Mouse (Mus musculus) layer of hippocampus, postnatal 36 days (tissue): ENCODE results near the gene Pdpn. TPM values are rescaled to one million over a fixed set of nuclear protein-coding genes. Genes with fewer than 3 reads are reported as not detected.

Experiments used
- DNase-seq, 2 experiments: peaks; one replicate each; pipeline ENCODE4 v3.0.0; 2022
- total RNA-seq, 2 experiments: library from RNA; stranded (reverse); gene quantifications; 2 replicates each; pipeline ENCODE4 v1.2.3; 2021

The Pdpn gene
- total RNA-seq, 2 experiments from 2014 or later, result 17.7 to 18.9 TPM

DNA sequence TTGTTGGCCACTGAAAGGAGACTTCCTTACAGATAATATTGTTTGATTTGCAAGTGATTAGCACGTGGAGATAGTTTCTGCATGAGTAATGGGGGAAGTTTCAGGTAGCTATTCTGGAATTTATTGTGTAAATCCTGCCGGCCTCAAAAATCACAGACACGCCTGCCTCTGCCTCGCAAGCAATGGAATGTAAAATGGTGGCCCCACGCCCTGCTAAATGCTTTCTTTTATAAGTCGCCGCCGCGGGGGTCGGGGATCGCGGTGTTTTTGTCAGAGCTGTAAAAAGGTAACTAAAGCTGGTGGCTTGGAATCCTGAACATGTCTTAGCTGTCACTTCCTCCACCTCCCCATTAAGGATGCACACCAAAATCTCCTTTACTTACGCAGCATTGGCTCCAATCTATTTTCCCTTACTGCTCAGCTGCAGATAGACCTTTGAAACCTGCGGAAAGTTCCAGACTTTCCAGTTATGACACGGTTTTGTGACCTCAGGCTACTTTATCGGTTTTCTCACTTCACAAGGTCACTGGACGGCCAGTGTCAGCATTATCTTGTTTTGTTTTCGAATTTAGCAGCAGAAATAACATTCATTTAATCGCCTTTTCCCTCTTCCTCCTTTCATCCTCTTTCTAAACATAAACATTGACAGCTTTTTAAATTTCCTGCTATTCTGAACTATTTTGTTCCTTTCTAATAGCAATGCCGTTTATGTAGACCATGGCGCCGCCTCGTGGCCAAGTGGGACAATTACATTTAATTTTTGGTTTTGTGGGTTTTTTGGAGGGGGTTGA is 60.9 kb downstream of the Pdpn start:
- DNase-seq, result peak; percentile 31 to 34

DNA sequence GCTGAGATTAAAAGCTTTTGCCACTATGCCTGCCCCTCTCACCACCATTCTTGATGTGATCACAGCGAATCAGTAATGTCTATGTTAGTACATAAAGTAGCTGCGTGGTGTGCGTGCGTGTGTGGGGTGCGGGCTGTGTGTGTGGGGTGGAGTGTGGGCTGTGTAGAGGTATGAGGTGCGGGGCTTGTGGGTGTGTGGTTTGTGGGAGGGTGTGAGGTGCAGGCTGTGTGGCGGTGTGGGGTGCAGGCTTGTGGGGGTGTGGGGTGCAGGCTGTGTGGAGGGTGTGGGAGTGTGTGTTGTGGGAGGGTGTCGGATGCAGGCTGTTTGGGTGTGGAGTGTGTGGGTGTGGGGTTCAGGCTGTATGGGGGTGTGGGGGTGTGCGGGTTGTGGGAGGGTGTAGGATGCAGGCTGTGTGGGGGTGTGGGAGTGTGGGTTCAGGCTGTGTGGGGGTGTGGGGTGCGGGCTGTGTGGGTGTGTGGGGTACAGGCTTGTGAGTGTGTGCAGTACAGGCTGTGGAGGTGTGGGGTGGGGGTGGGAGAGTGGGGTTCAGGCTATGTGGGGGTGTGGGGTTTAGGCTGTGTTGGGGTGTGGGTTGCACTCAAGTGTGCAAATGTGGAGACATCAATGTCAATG is 67.5 kb downstream of the Pdpn start:
- DNase-seq, result no peak

DNA sequence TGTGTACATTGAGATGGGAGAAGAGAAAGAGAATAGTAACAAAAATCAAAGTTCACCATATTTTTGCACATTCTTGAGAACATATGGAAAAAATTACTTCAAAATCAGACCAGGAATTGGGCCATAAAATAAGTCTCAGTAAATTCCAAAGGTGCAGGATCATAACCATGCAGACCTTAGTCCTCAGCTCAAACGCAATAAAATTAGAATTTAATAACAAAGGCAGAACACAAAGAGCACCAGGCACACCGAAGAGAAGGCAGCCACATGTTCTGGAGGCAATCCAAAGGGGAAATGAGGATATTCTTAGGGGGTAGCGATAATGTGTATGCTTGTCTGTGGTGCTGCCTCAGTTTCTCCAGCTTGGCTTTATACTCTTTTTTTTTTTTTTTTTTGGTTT is 68.3 kb downstream of the Pdpn start:
- DNase-seq, result no peak

DNA sequence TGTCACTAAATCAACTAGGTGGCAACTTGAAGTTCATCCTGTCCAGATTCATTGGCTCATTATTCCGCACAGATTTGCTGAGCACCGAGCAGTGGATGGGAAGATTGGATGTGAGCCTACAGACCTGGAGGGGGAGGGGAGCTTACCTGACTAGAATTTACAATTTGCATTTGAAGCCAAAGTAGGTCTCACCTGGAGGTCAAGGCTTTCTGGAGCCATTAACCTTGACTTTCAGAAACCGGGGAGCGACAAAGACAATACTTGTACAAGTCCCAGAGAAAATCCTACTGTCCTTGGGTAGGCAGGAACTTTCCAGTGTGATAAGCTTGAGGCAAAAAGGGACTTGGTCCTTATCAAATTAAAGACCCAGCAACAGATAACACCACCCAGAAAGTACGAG is 71.4 kb downstream of the Pdpn start:
- DNase-seq, result no peak

DNA sequence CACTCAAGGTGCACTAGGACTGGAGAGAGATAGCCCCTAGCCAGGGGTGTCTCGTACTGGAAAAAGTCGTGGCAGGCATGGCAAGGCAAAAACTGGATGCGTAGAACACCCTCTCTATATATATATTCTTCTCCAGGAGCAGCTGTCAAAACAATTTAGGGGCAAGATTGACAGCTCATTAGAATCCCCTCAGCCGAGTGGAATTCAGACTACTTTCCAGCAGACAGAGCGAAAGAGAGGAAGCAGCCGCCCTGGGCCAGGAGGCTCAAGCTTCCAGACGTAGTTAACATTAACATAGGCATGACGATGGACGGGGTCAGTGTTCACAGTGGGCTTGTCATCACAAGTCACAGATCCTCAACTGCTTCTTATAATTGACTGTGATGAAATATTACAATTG is 73.5 kb downstream of the Pdpn start:
- no peak for DNase-seq

DNA sequence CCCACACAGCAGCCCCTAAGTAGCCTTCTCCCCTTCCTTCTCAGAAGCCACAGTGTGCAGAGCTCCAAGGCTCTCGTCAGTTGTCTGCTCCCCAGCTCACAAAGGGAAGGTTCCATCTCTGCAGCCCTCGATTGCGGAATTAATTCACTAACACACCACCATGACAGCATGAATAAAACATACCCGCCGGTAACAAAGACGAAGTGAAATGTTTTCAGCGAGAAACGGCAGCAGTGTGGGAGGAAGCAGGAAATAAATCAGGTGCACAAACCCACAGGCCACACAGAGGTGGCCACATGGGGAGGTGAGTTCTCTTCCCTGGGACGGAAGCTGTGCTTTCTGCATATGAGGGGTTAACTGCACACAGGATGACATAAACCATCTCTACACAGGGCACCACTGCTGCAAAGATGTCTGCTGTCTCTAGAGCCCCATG is 80.0 kb downstream of the Pdpn start:
- DNase-seq, result no peak

DNA sequence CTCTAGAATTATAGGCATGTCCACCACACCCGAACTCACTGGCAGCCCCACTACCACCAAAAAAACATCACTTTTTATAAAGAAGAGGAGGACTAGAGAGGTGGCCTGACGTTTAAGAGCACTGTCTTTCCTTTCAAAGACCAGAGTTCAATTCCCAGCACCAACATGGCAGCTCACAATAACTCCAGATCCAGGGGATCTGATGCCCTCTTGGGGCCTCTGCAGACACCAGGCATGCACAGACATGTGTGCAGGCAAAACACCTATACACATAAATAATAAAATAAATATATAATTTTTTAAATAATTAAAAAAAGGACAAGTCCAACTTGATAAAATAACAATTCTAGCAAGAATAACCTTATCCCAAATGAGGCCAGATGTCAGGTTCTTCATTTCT is 80.5 kb downstream of the Pdpn start:
- no peak for DNase-seq

Other genes starting within 250 kb of the Pdpn start
- 10 to 100 TPM; 46.8 to 52.9 TPM for gene Prdm2, start 86.6 kb downstream of the Pdpn start, total RNA-seq
- gene Lrrc38, start 50.2 kb upstream of the Pdpn start, total RNA-seq, result 1 to 10 TPM; 1.2 TPM
- not detected for gene Pramel1, start 94.9 kb upstream of the Pdpn start, total RNA-seq
- 10 to 100 TPM; 13.5 to 15.6 TPM for gene Pramef8, start 112.9 kb upstream of the Pdpn start, total RNA-seq
- not detected for gene Oog4, start 150.8 kb upstream of the Pdpn start, total RNA-seq
- gene Gm13043, start 211.8 kb upstream of the Pdpn start, total RNA-seq, result not detected
- gene Gm13040, start 236.4 kb upstream of the Pdpn start, total RNA-seq, result not detected